Comparison of ENCODE assay signal across 12 mouse cellular contexts in the genomic region with DNA sequence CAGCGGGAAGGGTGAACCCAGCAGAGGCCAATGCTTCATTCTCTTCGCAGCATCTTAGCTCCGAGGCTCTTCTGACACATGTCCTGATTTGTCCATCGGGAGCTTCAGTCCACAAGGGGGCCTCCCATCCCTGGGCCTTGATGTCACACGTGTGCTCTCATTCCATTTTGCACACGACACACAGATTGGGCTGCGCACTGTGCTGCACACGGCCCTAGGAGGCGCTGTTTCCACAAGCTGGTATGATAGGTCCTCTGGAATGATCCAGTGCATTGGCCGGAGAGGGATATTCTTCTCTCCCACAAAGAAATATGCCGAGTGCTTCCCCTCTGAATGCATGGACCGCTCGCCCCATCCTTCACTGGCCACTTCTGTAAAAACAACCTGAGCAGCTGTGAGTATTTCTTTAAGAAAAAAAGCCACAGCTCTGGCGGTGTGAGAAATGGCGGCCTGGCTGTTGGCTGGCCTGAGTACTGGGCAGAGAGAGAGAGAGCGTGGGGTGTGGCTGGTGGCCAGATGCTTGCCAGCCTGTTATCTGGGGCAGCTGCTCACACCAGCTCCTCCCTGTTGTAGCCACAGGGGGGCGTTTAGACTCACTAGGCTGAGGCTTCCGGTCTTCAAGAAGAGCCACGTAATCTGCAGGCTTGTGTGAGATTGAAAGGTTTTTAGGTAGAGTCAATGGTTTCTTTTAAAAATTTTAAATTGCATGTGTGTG.
DNase-seq lines count a peak whose midpoint lies in the region; ATAC-seq lines count a peak whose summit lies in the region.
"Had no signal": no experiment of that assay in that cellular context is flagged by ENCODE, and none has a peak within 500 bp of the region (broad histone marks: within the 10 kb centered on the region; RNA-seq: fewer than 3 reads in every experiment).

No protein-coding gene starts in this region.

- no peak overlapping the region for H3K4me2 ChIP-seq in midbrain, embryonic 15.5 days

- peaks cover 13% of the 10 kb centered on the region for H3K4me1 ChIP-seq in midbrain, embryonic 15.5 days
- H3K4me1 ChIP-seq in midbrain, embryonic 10.5 days, result peaks cover 29% of the 10 kb centered on the region

- H3K27me3 ChIP-seq in midbrain, embryonic 15.5 days (replicated peaks), result no peaks in the 10 kb centered on the region
- peaks cover 3% of the 10 kb centered on the region; the same call in 1 of the 2 replicates for H3K27me3 ChIP-seq in midbrain, embryonic 10.5 days (ENCODE audit: low read depth, poor library complexity, severe bottlenecking)

- WGBS in midbrain, embryonic 15.5 days, result 77% methylated on average over 19 of the region's 19 CpGs
- 82% methylated on average over 19 of the region's 19 CpGs for WGBS in midbrain, embryonic 10.5 days

- H3K9me3 ChIP-seq in midbrain, embryonic 15.5 days, result no peaks in the 10 kb centered on the region
- H3K9me3 ChIP-seq in midbrain, embryonic 10.5 days (replicated peaks), result peaks cover 9% of the 10 kb centered on the region

- no peak overlapping the region for H3K9ac ChIP-seq in midbrain, embryonic 15.5 days

- no peak overlapping the region for H3K4me3 ChIP-seq in midbrain, embryonic 15.5 days
- H3K4me3 ChIP-seq in midbrain, embryonic 10.5 days, result no peak overlapping the region

- ATAC-seq in midbrain, embryonic 15.5 days (replicated peaks), result 0 out of 2 replicates have a peak, but pooled peaks have one; percentile 37
- ATAC-seq: activated CD4-positive, CD25-positive, alpha-beta regulatory T cell, adult 4 months had no signal

- H3K36me3 ChIP-seq in midbrain, embryonic 15.5 days (replicated peaks), result no peaks in the 10 kb centered on the region
- no peaks in the 10 kb centered on the region for H3K36me3 ChIP-seq in midbrain, embryonic 10.5 days

- peak; percentile 16 for DNase-seq in gastrocnemius, postnatal 25 days
- DNase-seq in gastrocnemius, adult 8-10 months (ENCODE audit: low spot score in 2 of 2), result no peak
- DNase-seq in midbrain, embryonic 10.5 days (ENCODE audit: low spot score), result no peak
- peak; percentile 74 for DNase-seq in ZHBTc4 (ENCODE audit: low read depth, low spot score)
- DNase-seq in retina, adult 2 months (ENCODE audit: low read depth, low spot score), result peak; percentile 34
- DNase-seq in embryo, embryonic 10.5 days (ENCODE audit: low spot score), result no peak
- no peak for DNase-seq in adrenal gland, adult (ENCODE audit: inconsistent age in 2 of 2, low spot score in 1 of 2)
- DNase-seq: kidney, adult 18-20 months; liver; lung, postnatal 10 days had no signal

- H3K27ac ChIP-seq in midbrain, embryonic 15.5 days, result no peak overlapping the region
- H3K27ac ChIP-seq in midbrain, embryonic 10.5 days (replicated peaks), result no peak overlapping the region

Comparison
In these comparisons a context has a peak if more than half of its experiments do, and no peak if none do; other contexts are left out.
1. DNase-seq: peak in gastrocnemius, postnatal 25 days (single experiment), ZHBTc4 (single experiment) and retina, adult 2 months (single experiment); none in gastrocnemius, adult 8-10 months (0 of 2), midbrain, embryonic 10.5 days (single experiment), embryo, embryonic 10.5 days (single experiment) and adrenal gland, adult (0 of 2).